Mouse (Mus musculus): ENCODE measurements around the gene Dnase2b. TPM values are rescaled to one million over a fixed set of nuclear protein-coding genes. Genes with fewer than 3 reads are reported as not detected.
A peak's percentile ranks its signal among the peaks of the same experiment; 100 is the strongest.

Dnase2b gene
- total RNA-seq, 1 experiment from 2014 or later: 0.48 TPM

DNA sequence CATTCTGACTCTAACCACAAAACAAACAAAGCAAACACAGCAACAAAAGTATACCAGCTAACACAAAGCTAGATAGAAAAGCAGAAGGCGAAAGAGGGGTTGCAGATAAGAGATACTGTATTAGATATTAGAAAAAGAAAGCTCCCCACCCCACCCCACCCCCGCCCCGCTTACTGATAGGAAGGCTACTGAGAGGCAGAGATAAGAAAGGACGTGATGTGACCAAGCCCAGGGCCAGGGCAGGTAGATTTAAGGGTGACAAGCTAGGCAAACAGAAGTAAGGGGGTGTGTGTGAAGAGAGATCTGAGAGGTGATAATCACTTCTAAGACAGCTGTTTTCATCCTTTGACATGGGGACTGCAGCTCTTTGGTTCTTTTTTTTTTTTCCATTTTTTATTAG lies 3.0 kb upstream of the Dnase2b start:
- ATAC-seq (replicated peaks; ENCODE audit: insufficient number of reproducible peaks, low FRiP score, low TSS enrichment, poor library complexity, severe bottlenecking): no peak

DNA sequence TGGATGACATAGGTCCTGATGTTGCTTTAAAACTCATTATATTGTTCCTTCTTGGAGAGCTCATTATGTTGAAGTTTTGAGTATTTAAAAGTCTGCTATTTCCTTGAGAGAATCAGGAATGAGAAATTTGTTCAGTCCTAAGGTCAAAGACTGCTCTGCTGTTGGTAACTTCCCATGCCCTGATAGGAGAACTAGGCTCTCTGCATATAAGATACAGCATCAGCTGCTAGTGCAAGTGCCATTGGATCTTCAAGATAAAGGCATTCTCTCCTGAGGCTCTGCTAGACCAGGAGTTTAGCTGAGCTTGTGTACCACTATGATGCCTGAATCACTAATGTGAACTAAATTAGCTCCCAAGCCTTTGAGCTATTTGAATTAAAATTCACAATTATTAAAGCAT lies 2.5 kb upstream of the Dnase2b start:
- ATAC-seq (replicated peaks; ENCODE audit: insufficient number of reproducible peaks, low FRiP score, low TSS enrichment, poor library complexity, severe bottlenecking): no peak

GRCm38 (mm10) chr3:146616533-146617283 lies 1.3 kb upstream of the Dnase2b start:
- peak; percentile 70 for ATAC-seq (replicated peaks; ENCODE audit: insufficient number of reproducible peaks, low FRiP score, low TSS enrichment, poor library complexity, severe bottlenecking)

DNA sequence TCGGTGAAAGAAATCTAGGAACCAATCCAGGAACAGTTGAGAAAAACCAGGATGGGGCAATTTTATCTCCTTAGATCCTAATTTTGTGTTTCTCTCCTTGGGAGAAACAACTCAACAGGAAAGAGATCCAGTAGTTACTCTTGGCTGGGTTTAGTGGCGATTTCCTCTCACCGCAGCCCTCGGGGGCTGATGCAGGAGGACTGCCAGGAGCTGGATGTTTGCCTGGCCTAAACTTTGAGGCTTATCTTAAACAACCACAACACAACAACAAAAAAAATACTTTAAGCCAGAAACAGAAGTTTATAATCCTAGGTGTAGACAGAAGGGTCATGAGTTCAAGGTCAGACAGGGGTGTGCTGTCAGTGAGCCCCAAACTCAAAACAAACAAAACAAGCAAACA lies 3.6 kb downstream of the Dnase2b start:
- no peak for ATAC-seq (replicated peaks; ENCODE audit: insufficient number of reproducible peaks, low FRiP score, low TSS enrichment, poor library complexity, severe bottlenecking)

- ATAC-seq (replicated peaks; ENCODE audit: insufficient number of reproducible peaks, low FRiP score, low TSS enrichment, poor library complexity, severe bottlenecking): no peak
These were observed 4.1 kb downstream of the Dnase2b start for GRCm38 (mm10) chr3:146611261-146611660.

DNA sequence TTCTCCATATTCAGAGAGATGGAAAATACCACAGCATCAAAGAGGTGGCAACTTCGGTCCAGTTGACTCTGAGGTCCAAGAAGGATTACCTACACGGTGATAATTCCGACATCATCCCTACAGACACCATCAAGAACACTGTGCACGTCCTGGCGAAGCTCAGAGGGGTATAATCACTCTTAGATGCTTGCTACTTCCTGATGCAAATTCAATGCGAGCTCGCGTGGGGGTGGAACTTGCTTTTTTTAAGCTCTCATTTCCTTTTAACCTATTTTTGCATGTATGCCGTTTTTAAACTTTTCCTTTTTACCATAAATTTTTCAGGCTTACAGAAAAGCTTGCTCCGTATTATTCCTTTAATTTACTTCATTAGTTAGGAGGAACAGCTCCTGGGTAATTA lies 5.1 kb downstream of the Dnase2b start:
- ATAC-seq (replicated peaks; ENCODE audit: insufficient number of reproducible peaks, low FRiP score, low TSS enrichment, poor library complexity, severe bottlenecking): no peak

GRCm38 (mm10) chr3:146607368-146607767 lies 8.0 kb downstream of the Dnase2b start:
- ATAC-seq (replicated peaks; ENCODE audit: insufficient number of reproducible peaks, low FRiP score, low TSS enrichment, poor library complexity, severe bottlenecking): no peak

DNA sequence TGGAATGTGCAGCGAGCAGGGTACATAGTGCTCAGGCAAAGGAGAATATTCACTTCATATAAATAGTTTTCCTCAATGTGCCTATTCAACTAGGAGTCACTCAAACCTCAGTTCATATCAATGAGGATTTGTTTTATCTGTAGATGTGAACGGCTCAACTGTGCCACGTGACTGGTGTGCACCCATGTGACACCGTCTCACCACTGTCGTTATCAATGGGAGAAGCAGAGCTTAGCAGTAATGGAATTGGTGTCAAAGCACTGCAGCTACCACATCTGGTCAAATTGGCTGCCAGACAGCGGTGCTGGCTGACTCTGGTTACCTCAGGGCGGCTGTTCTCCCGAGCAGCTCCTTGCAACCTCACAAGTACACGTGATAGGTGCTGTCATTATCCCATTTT lies 10.7 kb downstream of the Dnase2b start:
- no peak for ATAC-seq (replicated peaks; ENCODE audit: insufficient number of reproducible peaks, low FRiP score, low TSS enrichment, poor library complexity, severe bottlenecking)

DNA sequence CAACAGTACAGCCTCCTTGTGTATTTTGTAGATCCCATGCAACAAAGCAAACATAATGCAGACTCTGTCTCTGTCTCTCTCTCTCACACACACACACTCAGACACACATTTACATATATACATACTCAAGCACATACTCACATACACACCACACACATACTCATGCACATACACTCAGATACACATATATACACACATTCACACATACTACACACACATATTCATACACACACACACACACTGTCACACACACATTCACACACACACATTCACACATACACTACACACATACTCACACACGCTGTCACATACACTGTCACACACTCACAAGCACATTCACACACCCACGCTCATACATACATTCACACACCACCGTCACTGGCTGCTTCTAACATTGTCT lies 12.9 kb downstream of the Dnase2b start:
- no peak for ATAC-seq (replicated peaks; ENCODE audit: insufficient number of reproducible peaks, low FRiP score, low TSS enrichment, poor library complexity, severe bottlenecking)

GRCm38 (mm10) chr3:146601205-146601604 lies 14.2 kb downstream of the Dnase2b start:
- ATAC-seq (replicated peaks; ENCODE audit: insufficient number of reproducible peaks, low FRiP score, low TSS enrichment, poor library complexity, severe bottlenecking): no peak

DNA sequence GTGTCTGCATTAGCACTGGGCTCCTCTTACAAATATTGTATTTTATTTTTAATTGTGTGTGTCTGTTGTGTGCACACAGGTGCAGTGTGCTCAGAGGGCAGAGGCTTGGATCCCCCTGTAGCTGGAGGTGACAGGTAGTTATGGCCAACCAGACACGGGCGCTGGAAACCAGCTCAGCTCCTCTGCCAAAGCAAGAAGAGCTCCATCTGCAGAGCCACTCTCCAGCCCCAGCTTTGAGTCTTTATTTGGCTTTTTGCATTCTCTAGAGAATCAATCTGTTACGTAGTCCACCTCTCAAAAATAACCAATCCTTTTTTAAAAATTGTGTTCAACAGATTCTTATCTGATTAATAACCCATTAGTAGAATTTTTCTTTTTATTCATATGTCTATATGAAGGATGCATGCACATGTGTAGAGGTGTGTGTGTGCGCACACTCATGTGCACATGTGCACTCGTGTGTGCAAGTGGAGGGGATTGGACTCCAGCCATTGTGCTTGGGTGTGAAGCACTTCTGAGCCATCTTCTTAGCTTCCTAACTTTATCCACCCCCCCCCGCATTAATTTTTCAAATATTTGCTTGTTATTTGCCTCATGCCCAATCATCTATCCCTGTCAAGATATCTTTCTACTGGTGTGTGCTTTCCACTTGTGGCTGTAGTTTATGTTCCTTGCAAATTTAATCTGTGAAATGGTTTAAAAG lies 16.0 kb downstream of the Dnase2b start:
- ATAC-seq (replicated peaks; ENCODE audit: insufficient number of reproducible peaks, low FRiP score, low TSS enrichment, poor library complexity, severe bottlenecking): no peak

DNA sequence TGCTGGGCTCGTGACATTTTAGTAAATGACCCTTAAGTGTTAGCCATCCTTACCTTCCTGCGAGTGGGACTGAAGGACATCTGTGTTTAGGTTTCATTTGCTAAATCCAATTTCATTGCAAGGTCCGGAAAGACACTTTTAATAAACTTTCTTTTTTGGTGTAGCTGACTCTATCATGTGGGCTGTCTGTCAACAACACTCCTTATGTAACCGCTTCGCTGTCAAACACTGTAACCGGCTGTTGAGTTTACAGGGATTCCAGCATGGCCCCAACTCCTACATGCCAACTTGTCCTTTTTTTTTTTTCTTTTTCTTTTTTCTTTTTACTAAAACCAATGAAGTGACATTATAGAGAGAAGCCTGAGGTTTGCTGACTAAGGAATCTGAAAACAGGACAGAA lies 17.0 kb downstream of the Dnase2b start:
- ATAC-seq (replicated peaks; ENCODE audit: insufficient number of reproducible peaks, low FRiP score, low TSS enrichment, poor library complexity, severe bottlenecking): no peak

DNA sequence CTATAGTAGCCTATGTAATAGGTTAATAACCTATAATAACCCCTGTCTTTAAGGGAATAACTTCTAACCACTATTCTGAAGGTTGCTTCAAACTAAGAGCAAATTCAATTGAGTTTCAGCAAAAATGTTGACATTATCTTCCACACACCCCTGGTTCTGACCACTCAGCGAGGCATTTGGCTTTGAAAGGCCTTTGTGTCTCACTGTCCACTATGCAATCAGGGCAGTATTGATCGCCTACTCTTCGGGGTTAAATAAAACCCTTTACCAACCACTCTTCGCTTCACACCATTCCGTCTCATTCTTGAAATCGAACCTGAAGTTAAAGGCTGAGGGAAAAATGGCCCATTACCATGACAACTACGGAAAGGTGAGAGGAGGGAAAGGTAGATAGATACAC lies 18.5 kb downstream of the Dnase2b start:
- no peak for ATAC-seq (replicated peaks; ENCODE audit: insufficient number of reproducible peaks, low FRiP score, low TSS enrichment, poor library complexity, severe bottlenecking)

- no peak for ATAC-seq (replicated peaks; ENCODE audit: insufficient number of reproducible peaks, low FRiP score, low TSS enrichment, poor library complexity, severe bottlenecking)
These were observed 19.0 kb downstream of the Dnase2b start for GRCm38 (mm10) chr3:146596387-146596786.

DNA sequence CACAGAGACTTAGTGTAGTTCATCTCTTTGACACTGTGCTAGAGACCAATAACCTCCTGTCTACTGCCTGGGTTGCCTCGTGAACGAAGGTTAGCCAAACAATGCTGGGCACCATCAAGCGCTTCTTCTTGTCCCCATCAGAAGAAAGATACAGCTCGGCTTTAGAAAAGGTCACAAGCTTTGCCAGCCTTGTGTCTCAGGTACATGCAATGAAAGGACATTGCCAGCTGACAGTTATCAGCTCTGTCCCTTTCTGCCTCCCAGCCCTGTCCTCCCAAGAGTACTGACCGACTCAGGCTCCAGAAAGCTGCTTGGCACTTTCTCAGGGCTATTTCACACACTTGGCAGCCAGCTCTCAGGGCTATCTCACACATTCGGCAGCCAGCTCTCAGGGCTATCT lies 20.0 kb downstream of the Dnase2b start:
- ATAC-seq (replicated peaks; ENCODE audit: insufficient number of reproducible peaks, low FRiP score, low TSS enrichment, poor library complexity, severe bottlenecking): no peak

GRCm38 (mm10) chr3:146591601-146592000 lies 23.8 kb downstream of the Dnase2b start:
- ATAC-seq (replicated peaks; ENCODE audit: insufficient number of reproducible peaks, low FRiP score, low TSS enrichment, poor library complexity, severe bottlenecking): no peak

DNA sequence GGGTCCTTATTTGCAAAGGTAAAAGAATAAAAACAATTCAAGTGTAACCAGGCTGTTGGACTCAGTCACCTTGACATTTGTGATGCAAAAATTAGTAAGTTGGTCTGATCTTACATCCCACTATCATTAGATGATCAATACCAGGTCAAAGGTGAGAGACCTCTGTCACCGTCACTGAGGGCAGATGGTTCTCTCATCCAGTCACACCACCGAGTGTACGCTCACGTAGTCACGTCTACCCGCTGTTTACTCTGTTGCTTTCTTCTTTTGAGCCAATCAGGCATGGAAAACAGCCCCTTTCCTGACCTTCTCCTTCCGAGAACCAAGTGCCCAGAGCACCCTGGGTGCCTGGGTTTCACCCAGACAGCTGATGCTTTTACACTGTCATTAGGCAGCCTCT lies 24.2 kb downstream of the Dnase2b start:
- ATAC-seq (replicated peaks; ENCODE audit: insufficient number of reproducible peaks, low FRiP score, low TSS enrichment, poor library complexity, severe bottlenecking): no peak

DNA sequence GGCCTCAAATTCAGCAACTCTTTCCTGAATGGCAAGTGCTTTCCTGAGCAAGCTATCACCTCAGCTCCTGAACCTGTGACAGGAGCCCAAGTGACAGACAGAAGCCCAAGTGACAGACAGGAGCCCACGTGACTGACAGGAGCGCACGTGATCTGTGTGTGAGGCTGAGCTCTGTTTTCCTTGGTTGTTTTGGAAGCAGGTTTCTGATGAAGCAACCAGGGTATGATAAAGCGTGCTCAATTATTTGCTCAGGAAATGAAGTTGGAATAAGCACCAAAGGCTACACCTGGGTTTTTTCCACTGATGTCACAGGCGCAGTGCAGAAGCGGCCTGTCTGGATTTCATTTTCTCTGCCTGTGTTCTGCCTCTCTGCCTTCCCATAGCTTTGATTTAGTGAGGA lies 25.9 kb downstream of the Dnase2b start:
- no peak for ATAC-seq (replicated peaks; ENCODE audit: insufficient number of reproducible peaks, low FRiP score, low TSS enrichment, poor library complexity, severe bottlenecking)

DNA sequence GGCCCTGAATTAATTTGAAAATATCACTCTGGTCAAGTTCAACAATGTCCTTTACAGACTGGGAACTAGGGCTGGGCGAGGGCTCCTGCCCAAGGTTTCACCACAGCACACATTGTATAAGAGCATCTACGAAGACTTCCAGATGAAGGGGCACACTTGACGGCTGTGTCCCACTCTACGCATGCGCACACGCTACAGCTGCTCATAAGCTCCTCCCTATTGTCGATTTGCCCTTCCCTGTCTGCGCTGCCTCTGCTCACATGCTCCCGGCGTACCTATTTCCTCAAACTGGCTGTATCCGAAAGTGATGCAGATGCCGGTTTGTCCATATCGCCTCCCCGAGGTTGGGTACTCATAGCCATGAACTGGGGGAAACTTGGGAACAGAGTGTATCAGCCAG lies 28.8 kb downstream of the Dnase2b start:
- no peak for ATAC-seq (replicated peaks; ENCODE audit: insufficient number of reproducible peaks, low FRiP score, low TSS enrichment, poor library complexity, severe bottlenecking)

GRCm38 (mm10) chr3:146583908-146584307 lies 31.5 kb downstream of the Dnase2b start:
- 0 out of 2 replicates have a peak, but pooled peaks have one; percentile 17 for ATAC-seq (replicated peaks; ENCODE audit: insufficient number of reproducible peaks, low FRiP score, low TSS enrichment, poor library complexity, severe bottlenecking)
